Mouse (Mus musculus) erythroblast, adult 5-6 weeks (primary cell): ENCODE measurements around the gene Nup214. TPM values are rescaled to one million over a fixed set of nuclear protein-coding genes. Genes with fewer than 3 reads are reported as not detected.
A peak's percentile ranks its signal among the peaks of the same experiment; 100 is the strongest.

Experiments used
- ATAC-seq: replicated peaks from 2 replicates; pipeline ENCODE4 v1.8.0; 2016; ENCODE audit warnings: moderate number of reproducible peaks, mild to moderate bottlenecking, moderate TSS enrichment, inconsistent platforms; ENCODE audit not compliant: poor library complexity, low FRiP score, severe bottlenecking
- total RNA-seq, 2 experiments: library from RNA; stranded (forward) in 1 of 2; stranded (reverse) in 1 of 2; fragments of 150-400 nt in 1 of 2; fragments of 200-764, 138-1000 nt in 1 of 2; gene quantifications; 2 replicates each; pipeline versions ENCODE4 v1.2.3 to v1.2.4; 2015 to 2017; ENCODE audit warnings: low replicate concordance in 2 of 2

The Nup214 gene
- total RNA-seq, 2 experiments from 2014 or later = 13.4 to 14.7 TPM

DNA sequence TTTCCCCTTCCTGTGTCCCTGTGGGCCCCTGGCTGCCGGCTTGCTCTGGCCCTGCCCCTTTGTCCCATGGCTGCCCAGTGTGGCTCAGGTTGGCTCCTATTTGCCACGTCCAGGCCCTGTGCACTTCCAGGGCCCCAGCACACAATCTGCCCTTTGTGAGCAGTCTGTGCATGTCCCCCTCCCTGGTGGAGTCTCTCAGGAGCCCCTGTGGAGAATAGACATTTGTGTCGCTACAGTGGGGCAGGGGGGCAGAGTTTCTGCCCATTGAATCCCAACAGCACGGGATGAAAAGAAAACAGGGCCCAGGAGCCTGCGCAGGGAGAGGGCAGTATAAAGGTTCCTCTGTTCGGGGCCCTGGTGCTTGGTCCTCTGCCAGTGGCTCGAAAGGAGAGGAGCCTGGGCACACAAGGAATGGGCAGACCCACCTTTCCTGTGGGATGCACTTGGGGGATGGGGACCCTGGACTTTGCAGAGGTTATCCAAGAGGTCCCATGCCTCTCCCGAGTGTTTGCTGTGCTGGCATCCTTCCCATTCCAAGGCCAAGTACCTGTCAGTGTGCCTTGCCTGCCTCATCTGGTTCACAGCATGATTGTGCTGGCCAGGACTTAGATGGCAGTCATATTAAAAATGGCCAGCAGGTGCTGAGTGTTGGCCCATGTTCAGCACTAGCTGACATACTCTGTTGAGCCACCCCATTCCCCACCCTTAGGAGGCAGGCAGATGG is 11.6 kb upstream of the Nup214 start:
- ATAC-seq = no peak

DNA sequence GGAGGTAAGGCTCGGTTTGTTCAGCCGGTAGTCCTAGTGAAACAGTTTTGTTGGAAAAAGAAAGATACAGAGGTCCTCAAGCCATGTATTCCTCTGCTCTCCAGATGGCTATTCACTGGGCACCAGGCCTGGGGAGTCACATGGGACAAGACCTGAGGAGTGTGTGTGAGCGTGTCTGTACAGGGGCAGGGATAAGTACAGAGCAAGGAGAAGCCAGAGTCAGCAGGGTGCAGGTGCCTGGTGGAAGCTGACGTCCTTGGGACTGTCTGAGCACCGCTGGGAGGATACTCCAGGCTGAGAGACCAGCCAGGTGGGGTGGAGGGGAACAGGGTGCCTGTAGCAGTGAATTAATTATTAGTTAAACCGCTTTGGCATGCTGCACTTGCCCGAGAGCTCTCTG is 10.7 kb upstream of the Nup214 start:
- no peak for ATAC-seq

DNA sequence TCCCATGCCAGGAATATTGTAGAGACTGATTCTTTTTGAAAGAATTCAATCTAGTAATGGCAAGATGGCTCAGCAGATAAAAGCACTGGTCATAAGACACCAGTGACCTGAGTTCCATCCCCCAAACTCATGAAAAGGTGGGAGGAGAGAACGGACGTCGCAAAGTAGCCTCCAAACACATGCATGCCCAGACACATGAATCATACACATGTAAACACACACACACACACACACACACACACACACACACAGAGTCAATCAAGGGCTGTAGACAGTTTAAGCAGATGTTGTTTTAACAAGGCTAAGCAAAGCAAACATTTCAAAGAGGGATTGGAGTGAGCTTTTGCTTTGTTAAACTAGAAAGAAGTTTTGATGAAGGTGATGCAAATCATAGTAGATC is 10.0 kb upstream of the Nup214 start:
- ATAC-seq = no peak

DNA sequence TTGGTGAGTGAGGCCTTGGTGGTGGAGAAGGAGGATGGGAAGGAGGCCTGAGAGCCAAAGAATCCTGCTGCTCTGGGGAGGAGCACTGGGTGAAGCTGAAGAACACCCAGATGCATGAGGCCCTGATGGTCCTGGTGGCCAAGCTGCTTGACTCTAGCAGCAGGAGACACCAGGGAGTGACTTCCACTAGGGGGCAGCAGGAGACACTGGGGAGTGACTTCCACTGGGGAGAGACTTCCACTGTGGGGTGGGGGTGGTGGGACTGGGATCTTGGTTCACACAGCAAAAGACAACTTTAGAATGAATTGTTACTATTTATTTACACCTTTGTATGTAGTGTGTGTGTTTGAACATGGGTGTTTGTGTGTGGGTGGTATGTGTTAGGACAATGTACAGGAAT is 9.1 kb upstream of the Nup214 start:
- peak; percentile 68 for ATAC-seq

- ATAC-seq = no peak
Measured at GRCm38 (mm10) chr2:31966801-31967200, 7.4 kb upstream of the Nup214 start.

GRCm38 (mm10) chr2:31972589-31972988 is 1.6 kb upstream of the Nup214 start:
- no peak for ATAC-seq

GRCm38 (mm10) chr2:31974809-31975371 is 654 bp downstream of the Nup214 start:
- no peak for ATAC-seq

GRCm38 (mm10) chr2:31987774-31988173 is 13.5 kb downstream of the Nup214 start:
- no peak for ATAC-seq

- ATAC-seq = no peak
Measured at GRCm38 (mm10) chr2:31990961-31991360, 16.7 kb downstream of the Nup214 start.

DNA sequence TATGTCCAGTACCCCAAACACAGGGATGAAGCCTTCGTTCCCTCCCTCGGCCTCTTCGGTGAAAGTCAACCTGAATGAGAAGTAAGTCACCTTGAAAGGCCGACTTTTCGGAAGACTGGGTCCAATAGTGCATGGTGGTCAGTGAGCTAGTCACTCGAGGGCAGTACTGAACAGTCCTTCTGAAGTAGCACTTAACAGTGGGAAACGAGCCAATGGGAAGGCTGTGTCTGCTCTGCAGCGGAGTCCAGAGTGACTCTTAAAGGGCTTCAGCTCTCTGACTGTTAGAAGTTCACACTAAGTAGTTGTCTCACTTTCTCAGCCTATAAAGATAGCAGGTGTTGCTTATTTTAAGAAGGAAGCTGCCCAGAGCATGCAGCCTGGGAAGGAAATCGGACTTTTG is 20.7 kb downstream of the Nup214 start:
- no peak for ATAC-seq

- ATAC-seq = no peak
Measured at GRCm38 (mm10) chr2:31996060-31996459, 21.8 kb downstream of the Nup214 start.

GRCm38 (mm10) chr2:31997539-31997938 is 23.3 kb downstream of the Nup214 start:
- ATAC-seq = no peak

- ATAC-seq = no peak
Measured at GRCm38 (mm10) chr2:31998443-31998842, 24.2 kb downstream of the Nup214 start.

DNA sequence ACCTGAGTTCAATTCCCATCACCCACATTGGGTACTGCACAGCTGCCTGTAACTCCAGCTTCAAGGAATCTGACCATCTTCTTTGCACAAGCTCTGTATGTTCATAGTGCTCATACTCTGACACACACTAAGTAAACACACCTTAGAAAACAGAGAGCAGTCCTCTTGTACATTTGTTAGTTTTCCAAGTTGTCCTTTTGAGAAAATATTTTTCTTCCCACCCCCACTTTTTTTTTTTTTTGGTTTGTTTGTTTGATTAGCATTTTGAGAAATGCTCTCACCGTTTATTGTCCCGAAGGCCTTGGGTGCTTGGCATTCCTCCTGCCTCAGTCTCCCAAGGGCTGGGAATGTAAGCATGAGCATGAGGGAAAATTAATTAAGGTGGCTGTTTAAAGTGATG is 34.1 kb downstream of the Nup214 start:
- no peak for ATAC-seq

- ATAC-seq = no peak
Measured at GRCm38 (mm10) chr2:32008716-32009115, 34.5 kb downstream of the Nup214 start.

DNA sequence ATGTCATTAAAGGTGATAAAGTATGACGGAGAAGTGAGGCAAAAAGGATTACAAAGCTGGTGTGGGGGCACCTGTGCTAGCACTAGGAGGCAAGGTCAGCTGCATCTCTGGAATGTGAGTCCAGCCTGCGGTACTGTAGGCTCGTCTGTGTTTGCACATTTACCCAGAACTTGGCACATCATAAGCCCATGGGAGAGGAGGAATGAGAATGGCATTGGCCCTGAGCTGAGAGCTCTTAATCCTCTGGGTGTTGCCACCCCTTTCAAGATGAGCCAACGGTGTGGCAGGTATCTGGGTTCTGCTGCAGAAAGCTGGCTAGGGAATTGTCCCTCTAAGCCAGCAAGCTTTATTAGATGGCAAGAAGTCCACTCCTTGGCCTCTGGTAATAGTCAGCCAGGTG is 45.5 kb downstream of the Nup214 start:
- ATAC-seq = no peak

GRCm38 (mm10) chr2:32020229-32020628 is 46.0 kb downstream of the Nup214 start:
- no peak for ATAC-seq

- no peak for ATAC-seq
Measured at GRCm38 (mm10) chr2:32024372-32024771, 50.1 kb downstream of the Nup214 start.

- ATAC-seq = no peak
Measured at GRCm38 (mm10) chr2:32029636-32030035, 55.4 kb downstream of the Nup214 start.

DNA sequence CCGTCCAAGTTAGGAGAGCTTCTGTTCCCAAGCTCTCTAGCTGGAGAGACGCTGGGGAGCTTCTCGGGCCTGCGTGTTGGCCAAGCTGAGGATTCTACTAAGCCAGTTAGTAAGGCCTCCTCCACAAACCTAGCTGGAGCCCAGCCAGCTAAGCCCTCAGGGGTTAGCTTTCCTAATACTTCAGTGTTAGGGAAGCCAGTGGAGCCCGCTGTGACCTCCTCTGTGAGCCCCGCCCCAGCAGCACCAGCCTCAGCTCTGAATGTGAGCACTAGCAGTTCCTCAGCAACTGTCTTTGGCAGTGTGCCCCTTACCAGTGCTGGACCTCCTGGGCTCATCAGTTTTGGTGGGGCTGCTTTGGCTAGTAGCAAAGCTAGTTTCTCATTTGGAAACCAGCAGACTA is 59.2 kb downstream of the Nup214 start:
- no peak for ATAC-seq

GRCm38 (mm10) chr2:32034206-32034605 is 60.0 kb downstream of the Nup214 start:
- ATAC-seq = no peak
